Mouse (Mus musculus): Measurements from ENCODE around the gene Kcnn3.

GRCm38 (mm10) chr3:89535147-89535546 is 15.2 kb downstream of the Kcnn3 start:
- TF ChIP-seq POLR2A (IDR thresholded peaks at IDR 0.05; ENCODE audit: low read depth, low read length) (no peak), CTCF (conservative IDR thresholded peaks at IDR 0.05; ENCODE audit: insufficient read depth, insufficient read length, low read depth, low read length) (no peak)

Measured in kidney, adult 2 months (tissue).